Mouse (Mus musculus) hindlimb bud, embryonic 11.5 days (tissue): ENCODE measurements around the gene Pdzrn3.

ENCODE experiments used
- DNase-seq: peaks from one replicate; pipeline ENCODE4 v3.0.0-alpha.2; 2012; ENCODE audit warnings: low read depth, low spot score; ENCODE audit errors: extremely low spot score

The Pdzrn3 gene

GRCm38 (mm10) chr6:101374186-101374585 lies 3.5 kb downstream of the Pdzrn3 start:
- DNase-seq = no peak

GRCm38 (mm10) chr6:101372982-101373381 lies 4.7 kb downstream of the Pdzrn3 start:
- DNase-seq = no peak

GRCm38 (mm10) chr6:101366809-101367602 lies 10.7 kb downstream of the Pdzrn3 start:
- DNase-seq = no peak

GRCm38 (mm10) chr6:101365795-101366194 lies 11.9 kb downstream of the Pdzrn3 start:
- no peak for DNase-seq

GRCm38 (mm10) chr6:101363904-101364303 lies 13.8 kb downstream of the Pdzrn3 start:
- DNase-seq = no peak

GRCm38 (mm10) chr6:101362728-101363127 lies 15.0 kb downstream of the Pdzrn3 start:
- no peak for DNase-seq

GRCm38 (mm10) chr6:101362268-101362667 lies 15.4 kb downstream of the Pdzrn3 start:
- no peak for DNase-seq

- no peak for DNase-seq
Observed at GRCm38 (mm10) chr6:101360211-101360737, 17.4 kb downstream of the Pdzrn3 start.

GRCm38 (mm10) chr6:101359646-101360045 lies 18.1 kb downstream of the Pdzrn3 start:
- DNase-seq = no peak

GRCm38 (mm10) chr6:101354887-101355286 lies 22.8 kb downstream of the Pdzrn3 start:
- DNase-seq = no peak

- no peak for DNase-seq
Observed at GRCm38 (mm10) chr6:101354230-101354881, 23.3 kb downstream of the Pdzrn3 start.

- DNase-seq = no peak
Observed at GRCm38 (mm10) chr6:101353701-101354100, 24.0 kb downstream of the Pdzrn3 start.

- DNase-seq = no peak
Observed at GRCm38 (mm10) chr6:101352626-101353025, 25.1 kb downstream of the Pdzrn3 start.

GRCm38 (mm10) chr6:101351100-101351499 lies 26.6 kb downstream of the Pdzrn3 start:
- no peak for DNase-seq

- DNase-seq = no peak
Observed at GRCm38 (mm10) chr6:101350414-101350973, 27.2 kb downstream of the Pdzrn3 start.

- no peak for DNase-seq
Observed at GRCm38 (mm10) chr6:101348496-101348895, 29.2 kb downstream of the Pdzrn3 start.

GRCm38 (mm10) chr6:101340051-101340450 lies 37.6 kb downstream of the Pdzrn3 start:
- no peak for DNase-seq

GRCm38 (mm10) chr6:101337842-101338528 lies 39.7 kb downstream of the Pdzrn3 start:
- no peak for DNase-seq

- DNase-seq = no peak
Observed at GRCm38 (mm10) chr6:101336660-101337059, 41.0 kb downstream of the Pdzrn3 start.

- no peak for DNase-seq
Observed at GRCm38 (mm10) chr6:101335744-101336143, 42.0 kb downstream of the Pdzrn3 start.

GRCm38 (mm10) chr6:101334495-101334894 lies 43.2 kb downstream of the Pdzrn3 start:
- DNase-seq = no peak
